Mouse (Mus musculus) E14TG2a.4 (cell line): ENCODE data around the gene Ttc7b.

ENCODE experiments used
- CTCF ChIP-seq: conservative IDR thresholded peaks from 2 replicates; pipeline ENCODE4 v1.5.1; 2014; ENCODE audit warnings: low read length
- POU5F1 ChIP-seq: IDR thresholded peaks from 2 replicates; pipeline ENCODE4 v1.6.1; 2014; ENCODE audit warnings: low read length, borderline replicate concordance

DNA sequence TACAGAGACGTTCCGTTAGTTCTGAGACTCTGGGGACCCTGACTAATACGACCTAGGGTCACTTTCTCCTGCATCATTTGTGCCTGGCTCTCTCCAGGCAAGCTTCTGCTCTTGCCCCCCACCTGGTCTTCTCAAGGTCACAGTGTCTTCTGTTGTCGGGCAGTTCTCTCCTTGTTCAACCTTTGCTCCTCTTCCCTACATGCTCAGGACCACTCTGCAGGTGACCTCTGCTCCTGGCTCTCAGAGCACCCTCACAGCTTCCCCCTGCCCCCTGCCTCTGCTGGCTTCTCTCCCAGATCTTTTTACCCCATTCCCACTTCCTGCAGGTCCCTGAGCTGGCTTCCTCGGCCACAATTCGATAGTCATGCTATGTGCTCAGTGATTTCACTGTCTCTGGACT is 77.2 kb downstream of the Ttc7b start:
- TF ChIP-seq CTCF, result no peak
- no peak for TF ChIP-seq POU5F1
